Mouse (Mus musculus) R1 (cell line): ENCODE measurements around the gene Casz1.

Experiments
- DNase-seq: peaks from one replicate; pipeline ENCODE4 v3.0.0-alpha.2; 2018; ENCODE audit warnings: low read depth, low spot score

The Casz1 gene

DNA sequence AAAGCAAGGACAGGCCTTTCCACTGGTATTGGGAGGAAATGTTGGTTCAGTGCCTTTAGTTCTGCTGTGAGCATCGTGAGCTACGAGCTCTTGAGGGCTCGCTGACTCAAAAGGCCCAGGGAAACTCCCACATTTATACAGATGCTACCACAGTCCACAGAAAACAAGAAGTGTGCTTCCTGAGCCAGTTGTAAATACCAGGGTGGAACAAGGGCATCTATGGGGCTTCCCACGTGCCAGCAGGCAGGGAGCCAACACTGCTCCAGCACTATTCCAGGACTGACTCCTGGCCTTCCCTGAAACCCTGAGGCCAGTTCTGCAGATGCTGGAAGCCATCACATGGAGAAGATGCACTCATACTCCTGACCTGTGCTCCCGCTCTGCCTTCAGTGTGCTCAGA lies 165.4 kb downstream of the Casz1 start:
- DNase-seq: no peak

- DNase-seq: no peak
Measured at GRCm38 (mm10) chr4:148970742-148971141, 166.5 kb downstream of the Casz1 start.

DNA sequence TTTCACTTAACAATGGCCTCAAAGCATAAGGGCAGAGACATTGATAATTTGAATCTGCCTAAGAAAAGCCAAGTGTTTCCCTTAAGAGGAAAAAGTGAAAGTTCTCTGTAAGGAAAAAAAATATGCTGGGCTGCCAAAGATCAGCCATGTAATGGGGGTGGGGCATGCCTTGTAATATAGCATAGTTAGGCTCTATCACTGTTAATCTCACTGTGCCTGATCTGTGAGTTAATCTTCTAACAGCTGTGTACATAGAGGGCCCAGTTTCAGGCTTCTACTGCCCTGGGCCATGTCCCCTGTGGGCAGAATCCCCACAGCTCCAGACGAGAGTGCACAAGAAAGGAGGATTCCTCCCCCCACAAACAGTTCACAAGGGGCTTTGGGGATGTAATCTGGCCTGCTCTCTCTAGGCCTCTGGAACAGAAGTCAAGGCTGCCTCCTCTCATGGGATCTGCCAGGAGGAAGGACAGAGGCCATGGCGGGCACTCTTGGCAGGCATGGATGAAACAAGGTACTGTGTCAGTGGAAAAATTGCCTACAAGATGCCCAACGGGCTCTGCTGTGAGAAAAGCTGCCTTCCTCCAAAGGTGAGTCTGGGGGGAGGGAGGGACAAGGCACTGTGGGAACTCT lies 167.5 kb downstream of the Casz1 start:
- DNase-seq: no peak

- DNase-seq: no peak
Measured at GRCm38 (mm10) chr4:148972707-148973106, 168.5 kb downstream of the Casz1 start.

- no peak for DNase-seq
Measured at GRCm38 (mm10) chr4:148973387-148973786, 169.2 kb downstream of the Casz1 start.

DNA sequence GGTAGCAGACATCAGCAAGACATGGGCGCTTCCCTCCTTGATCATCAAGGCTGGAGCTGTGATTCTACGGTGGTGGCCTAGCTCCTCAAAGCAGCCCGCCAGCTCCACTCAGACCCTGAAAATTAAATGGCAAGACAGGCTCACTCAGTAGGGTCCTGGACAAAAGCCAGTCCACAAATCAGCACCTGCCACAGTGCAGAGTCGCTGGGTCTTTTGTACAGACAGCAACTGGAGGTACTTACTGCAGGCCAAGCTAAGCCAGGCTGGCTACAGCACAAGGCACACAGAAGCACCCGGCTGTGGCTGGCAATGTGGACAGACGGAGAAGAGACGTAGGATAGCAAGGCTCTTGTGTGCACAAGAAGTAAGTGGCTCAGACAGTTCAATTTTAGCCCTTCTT lies 170.6 kb downstream of the Casz1 start:
- no peak for DNase-seq

DNA sequence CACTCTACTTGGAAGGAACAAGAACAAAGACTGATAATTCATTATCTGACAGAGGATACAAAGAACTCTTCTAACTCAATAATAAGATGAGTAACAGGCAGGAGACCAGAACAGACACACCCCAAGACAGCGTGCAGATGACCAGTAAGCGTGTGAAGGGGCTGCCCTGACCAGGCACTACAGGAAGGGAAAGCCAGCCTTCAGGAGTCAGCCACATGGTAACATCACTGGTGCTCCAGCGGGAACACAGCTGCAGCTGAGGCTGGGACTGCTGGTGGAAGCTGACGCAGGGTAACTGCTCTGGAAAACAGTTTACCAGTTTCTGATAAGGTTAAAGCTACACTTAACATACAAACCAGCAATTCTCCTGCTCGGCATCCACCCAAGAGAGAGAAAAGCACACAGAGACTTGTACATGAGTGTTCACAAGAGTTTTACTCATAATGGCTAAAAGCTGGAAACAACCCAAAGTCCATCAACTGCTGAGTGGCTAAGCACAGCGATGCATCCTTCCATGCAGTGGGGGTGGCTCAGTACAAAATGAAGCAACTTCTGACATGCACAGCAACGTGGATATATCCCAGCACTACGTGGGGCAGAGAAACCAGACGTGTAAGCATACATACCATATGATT lies 174.1 kb downstream of the Casz1 start:
- no peak for DNase-seq

DNA sequence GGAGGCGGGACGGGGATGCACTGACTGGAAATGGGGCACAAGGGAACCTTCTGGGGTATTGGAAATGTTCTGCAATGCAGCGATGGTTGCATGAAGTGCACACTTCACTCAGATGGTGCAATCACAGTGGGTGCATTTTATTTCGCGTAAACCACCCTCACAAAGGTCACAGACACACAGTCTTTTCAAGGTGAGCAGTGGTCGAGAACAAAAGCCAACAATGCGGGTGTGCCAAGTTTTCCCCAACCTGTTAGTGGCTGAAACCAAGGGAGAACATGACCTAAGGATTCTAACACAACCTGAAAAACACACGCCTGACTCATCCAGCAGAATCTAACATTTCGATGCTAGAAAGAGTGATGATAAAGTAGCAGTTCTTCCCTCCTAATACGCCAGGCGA lies 174.7 kb downstream of the Casz1 start:
- DNase-seq: peak; percentile 58

DNA sequence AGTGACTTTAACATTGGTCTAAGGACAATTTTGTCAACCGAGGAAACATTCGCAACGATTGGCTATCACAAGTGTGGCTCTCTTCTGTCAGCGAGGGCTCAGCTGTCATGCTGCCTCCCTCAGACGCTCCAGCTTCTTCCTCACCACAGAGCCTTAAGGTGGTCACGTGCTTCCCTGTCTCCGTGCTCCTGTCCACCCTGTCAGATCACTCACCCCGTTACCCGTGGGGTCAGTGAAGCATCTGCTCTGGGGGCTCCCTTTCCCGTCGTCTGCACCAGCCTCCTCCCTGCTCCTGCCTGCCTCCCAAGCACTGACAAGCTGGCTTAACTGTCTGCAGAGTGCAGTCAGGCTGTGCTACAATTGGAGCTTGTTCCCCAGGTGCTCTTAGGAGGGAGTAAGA lies 175.6 kb downstream of the Casz1 start:
- DNase-seq: no peak

- no peak for DNase-seq
Measured at GRCm38 (mm10) chr4:148982274-148982673, 178.0 kb downstream of the Casz1 start.

GRCm38 (mm10) chr4:148984701-148985540 lies 180.7 kb downstream of the Casz1 start:
- no peak for DNase-seq

- no peak for DNase-seq
Measured at GRCm38 (mm10) chr4:148985541-148986476, 181.6 kb downstream of the Casz1 start.

GRCm38 (mm10) chr4:148990038-148990437 lies 185.8 kb downstream of the Casz1 start:
- no peak for DNase-seq

DNA sequence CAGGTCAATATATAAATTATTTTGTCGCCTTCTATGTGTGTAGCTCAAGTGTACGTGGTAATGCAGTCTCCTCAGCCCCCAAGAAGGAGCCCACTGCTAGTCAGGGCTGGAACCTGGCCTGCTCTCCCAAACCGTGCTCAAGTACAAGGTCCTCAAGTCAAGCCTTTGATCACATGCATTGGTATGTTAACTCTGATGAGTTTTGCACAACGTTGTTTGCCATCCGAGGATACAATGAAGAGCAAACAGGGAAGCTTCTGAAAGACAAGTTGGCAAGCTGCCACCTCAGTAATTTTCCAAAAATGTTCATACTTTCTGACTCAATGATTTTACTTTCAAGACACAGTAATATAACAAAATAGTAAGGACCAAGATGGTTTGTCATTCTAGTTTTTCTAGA lies 189.7 kb downstream of the Casz1 start:
- DNase-seq: no peak

GRCm38 (mm10) chr4:149000746-149001145 lies 196.5 kb downstream of the Casz1 start:
- DNase-seq: peak; percentile 64

GRCm38 (mm10) chr4:149001515-149001914 lies 197.3 kb downstream of the Casz1 start:
- DNase-seq: no peak

- no peak for DNase-seq
Measured at GRCm38 (mm10) chr4:149002441-149003093, 198.3 kb downstream of the Casz1 start.
